Mouse (Mus musculus) cerebellum, adult 9-11 months (tissue): ENCODE results near the gene Ctbp2.
A peak's percentile ranks its signal among the peaks of the same experiment; 100 is the strongest.

ENCODE experiments used
- DNase-seq: peaks from one replicate; pipeline ENCODE4 v3.0.0; 2022

The Ctbp2 gene

DNA sequence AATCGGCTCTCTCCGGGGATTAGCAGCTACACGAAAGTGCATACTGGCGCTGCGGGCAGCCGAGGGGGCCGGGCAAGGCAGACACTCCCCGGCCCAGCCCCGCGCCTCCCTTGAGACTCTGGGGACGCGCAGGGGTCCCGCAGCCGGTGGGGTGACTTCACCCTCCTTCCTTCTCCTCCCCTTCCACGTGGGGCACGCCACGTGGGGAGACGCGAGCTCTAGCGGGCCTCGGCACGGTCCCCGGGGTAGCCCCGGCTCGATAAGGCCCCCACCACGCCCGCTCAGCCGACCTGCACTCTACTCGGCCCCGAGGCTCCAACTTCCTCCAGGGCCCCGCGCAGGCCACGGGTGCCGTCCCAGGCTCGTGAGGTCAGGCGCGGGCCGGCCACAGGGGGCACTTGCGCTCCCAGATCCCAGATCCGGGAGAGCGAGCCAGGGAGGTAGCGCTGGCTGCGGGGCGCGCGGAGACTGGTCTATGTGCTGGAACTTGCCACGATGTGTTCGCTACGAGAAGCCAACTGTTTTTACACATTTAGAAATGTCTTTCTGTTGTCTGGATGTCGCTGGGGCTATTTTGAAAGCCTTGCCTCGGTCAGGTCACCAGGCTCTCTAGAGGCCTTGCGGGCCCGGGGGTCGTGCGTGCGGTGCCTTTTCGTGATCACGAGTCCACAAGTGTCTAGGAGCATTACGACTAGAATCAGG, at the start of gene Ctbp2:
Gene Ctbp2 (minus strand): TSS at position 356 of the 702 bp plus-strand sequence.
- peak; percentile 85 for DNase-seq

DNA sequence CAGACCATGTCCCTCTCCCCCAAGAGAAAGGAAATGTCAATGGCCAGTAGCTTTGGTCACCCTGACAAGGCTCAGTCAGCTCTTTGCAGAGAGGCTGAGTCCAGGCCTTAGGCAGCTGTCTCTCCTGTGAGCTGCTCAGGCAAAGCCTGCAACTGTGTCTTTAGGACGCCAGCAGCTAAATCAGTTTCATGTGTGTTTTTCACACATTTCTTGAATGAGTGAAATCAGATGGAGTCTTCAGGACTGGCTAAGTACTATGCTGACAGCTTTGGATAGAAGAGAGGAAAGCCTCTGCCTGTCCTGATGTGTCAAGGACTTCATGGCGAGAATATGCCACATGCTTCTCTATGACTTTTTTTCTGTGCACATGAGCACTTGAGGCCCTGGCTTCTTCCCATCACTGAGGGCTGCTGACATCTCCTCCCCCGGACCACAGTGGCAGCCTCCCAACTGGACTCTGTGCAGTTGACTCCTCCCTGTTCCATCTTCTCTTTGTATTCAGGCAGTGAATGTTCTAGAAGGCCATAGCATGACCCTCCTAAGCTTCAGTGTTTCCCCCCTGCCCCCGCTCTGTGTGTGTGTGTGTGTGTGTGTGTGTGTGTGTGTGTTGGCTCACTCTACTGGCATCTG, 47.4 kb upstream of the Ctbp2 start:
- DNase-seq: no peak

DNA sequence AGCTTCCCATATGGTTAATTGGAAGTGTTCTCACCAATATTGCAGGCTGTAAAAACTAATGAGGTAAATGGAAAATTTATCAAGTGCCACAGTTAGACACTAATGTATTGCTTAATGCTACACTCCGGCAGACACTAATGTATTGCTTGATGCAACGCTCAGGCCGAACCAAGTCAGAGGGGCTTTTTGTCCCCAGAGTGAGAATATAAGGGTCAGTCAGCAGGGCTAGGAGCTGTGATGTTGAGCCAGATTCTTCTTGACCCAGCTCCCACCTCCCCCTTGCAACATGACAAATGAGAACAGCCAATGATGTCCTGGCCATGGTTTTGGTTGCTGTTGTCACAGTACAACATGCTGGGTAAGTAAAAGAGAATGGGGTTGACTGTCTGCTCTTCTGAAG, 44.8 kb upstream of the Ctbp2 start:
- DNase-seq: no peak

DNA sequence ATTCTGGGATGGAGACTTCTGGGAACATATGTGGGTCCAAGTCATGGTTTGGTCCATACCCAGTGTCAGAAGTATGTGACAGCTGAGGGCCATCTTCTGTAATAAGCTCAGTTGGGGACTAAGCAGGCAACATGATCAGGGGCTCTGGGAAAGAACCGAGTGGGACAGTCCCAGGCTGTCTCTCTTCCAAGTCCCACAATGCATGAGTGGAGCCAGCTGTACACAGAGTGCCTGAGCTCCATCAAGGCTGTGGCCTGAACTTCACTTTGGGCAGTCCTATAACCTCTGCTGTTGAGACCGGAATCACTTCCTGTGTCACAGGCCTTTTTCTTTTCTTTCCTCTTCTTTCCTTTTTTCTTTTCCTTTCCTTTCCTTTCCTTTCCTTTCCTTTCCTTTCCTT, 43.7 kb upstream of the Ctbp2 start:
- DNase-seq: no peak

DNA sequence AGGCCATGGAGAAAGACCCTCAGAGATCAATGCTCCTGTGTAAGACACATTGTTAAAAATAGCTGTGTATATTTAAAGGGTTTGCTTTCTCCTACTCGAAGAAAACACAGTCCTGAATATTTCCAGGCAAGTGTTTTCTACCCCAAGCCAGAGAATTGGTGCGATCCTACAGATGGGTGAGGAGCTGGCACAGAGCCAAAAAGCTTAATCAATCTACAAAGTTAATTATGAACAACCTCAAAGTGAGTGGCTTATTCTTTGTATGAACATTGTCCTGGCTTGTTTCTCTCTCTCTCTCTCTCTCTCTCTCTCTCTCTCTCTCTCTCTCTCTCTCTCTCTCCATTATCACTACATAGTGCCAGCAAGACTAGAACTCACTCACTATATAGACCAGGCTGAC, 40.6 kb upstream of the Ctbp2 start:
- DNase-seq: no peak

DNA sequence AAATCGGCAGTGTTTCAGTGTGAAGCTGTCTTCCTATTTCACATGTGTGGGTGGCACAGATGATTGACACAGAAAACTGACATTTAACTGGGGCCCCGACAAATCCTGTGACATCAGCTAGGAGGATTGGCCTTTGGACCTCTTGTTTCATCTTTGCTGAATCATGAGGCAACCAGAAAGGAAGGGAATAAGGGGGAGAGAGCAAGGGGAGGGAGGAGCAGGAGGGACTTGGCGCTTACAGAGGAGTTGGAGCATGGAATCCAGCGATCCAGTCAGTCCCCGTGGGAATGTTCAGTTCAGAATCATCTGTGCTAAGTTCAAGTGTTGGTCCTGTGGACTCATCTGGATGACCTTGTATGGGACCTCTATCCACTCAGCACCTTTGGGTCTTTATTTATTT, 38.9 kb upstream of the Ctbp2 start:
- no peak for DNase-seq

DNA sequence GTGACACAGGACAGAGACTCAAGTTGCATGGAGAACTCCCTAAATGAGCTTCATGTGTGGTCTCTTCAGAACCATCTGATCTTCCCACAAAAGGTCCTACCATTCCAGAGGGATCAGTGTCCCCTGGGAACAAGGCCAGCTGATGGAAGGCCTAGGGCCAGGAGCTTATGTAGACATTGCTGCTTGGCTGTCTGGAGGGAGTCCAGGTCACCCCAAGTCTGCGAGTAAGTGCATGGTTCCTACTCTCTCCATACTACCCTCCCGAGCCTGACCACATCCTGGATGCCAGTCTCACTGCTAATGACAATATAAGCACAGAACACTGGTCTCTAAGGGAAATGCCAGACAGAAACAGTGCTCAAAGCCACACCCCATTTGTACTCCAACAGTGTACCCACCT, 38.0 kb upstream of the Ctbp2 start:
- DNase-seq: no peak

DNA sequence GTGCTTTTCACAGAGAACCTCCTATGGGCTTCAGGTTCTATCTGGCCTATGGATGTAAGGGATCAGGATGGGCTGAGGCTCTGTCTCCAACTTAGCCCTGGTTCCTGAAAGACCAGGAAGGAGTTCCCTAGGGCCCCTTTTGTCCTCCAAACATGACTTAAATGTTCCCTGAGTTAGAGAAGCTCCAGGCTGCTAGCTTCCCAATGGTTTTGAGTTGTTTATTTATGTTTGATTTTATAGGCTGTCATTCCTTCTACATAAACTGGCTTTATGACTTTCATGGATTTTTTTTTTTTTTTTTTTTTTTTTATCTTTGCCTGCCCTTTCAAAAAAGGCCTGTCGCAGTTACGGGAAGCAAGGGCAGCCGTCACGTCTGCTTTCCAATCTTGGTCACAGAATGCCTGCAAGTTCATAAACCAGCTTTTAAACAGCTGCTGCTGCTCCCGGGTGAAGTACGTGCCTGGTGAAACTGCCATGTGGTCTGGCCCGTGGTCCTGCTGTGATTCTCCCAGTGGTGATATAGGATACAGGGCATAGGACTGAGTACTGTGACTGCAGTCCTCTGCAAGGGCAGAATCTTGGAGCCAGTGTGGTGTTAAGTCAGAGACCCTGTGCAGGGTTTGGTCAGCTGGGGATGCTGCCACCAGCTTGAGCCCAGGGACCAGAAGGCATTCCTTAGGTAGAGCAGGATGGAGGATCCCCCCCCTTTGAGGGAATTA, 37.4 kb upstream of the Ctbp2 start:
- DNase-seq: no peak

DNA sequence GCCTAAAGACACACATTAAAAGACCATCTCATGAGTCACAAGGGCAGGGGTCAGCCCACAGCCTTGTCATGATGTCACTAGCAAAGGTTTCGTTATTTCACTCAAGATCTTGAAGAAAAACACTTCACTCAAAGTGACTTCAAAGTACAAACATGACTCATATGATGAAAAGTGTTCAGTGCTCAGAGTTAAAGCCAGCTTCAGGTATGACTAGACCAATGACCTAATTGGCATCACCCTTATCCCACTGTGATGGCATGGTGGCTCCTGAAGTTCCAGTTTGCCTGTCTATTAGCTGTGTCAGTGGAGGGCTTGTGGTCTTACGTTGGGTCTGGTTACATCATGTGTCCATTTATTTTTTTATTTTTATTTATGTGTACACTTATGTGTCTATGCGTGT, 35.4 kb upstream of the Ctbp2 start:
- DNase-seq: no peak

DNA sequence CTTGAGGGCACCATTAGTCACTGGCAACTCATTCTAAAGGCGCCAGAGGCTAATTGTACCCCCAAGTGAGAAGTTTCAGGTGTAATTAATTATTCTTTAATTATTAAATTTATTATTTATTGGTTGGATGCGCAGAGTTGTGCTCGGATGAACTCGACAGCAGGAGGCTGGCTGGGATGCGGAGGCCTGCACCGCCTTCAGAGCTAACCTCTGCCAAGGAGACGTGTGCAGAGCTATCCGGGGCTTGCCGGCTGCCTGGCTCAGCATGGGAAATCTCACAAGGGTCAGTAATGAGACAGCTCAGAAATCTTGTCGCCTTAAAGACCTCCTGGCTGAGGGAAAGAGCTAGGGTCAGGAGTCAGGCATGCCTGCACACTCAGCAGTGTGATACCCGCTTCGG, 31.5 kb upstream of the Ctbp2 start:
- DNase-seq: no peak

DNA sequence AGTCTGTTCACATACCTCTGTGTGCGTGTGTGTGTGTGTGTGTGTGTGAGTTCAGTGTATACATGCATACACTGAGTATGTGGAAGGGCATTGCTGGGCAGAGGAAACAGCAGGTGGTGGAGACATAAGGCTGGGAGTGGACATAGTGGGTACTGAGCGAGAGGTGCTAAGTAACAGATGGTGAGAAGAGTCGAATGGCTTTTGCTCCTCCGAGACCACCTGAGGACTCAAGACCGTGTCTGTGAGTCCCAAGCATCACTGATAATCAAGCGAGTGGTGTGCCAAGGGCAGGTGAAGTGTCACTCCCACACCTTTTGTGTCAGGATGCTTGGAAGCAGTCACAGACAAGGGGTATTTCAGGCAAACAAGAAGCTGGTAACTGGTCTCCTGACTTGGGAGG, 30.7 kb upstream of the Ctbp2 start:
- DNase-seq: peak; percentile 51

DNA sequence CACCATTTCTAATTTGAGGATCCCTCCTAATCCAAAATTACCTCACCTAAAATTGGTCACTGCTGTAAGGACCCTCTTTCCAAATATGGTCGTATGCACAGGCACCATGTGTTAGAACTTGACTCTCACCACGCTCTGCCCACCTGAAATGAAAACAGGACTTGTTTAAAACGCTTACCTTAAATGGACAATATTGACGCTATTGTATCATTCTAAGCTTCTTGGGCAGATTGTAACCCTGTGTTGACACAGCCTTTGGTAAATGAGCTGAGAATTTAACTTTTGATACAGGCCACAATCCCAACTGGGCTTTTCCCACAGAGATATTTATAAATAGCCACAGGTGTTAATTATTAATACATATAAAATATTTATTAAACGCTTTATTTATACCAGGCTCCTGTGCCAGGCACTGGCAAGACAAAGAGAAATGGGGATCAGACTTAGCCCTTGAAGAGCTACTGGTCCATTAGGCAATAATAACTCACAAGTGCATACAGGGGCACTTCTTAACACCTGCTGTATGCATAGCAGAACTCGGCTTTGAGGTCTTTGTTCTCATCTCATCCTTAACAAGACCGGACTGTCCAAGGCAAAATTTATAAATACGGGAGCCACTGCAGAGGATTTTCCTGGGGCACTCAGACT, 15.7 kb upstream of the Ctbp2 start:
- DNase-seq: no peak

DNA sequence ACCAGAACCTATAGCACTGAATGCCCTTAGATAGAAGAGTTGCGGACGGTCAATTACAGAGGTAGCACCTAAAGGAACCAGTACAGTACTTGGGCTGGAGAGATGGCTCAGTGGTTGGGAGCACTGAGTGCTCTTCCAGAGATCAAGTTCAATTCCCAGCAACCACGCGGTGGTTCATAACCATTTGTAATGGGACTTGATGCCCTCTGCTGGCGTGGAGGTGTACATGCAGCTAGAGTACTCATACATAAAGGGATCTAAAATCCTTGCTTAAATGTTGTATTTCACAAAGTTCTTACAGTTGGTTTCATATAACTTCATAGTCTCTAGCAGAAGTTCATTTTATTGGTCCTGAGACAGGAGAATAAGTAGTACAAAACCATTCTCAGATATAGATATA, 9.4 kb upstream of the Ctbp2 start:
- no peak for DNase-seq

DNA sequence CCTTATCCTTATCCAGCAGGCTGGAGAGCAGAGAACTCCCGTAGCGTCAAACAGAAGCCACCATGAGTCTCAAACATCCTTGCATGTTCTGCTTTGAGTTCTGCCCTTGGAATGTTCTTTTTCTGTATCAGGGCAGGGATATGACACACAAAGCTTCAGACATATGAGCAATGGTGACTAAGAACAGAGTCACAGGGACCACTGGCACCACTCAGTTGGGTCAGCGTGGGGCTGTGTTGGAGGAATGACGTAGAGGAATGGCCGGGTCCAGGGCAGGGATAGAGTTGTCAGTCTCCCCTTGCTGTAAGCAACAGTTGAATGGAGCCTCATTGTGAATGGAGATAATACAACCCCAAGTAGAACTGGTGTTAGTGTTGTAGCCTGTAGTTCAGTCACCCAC, 8.5 kb upstream of the Ctbp2 start:
- no peak for DNase-seq

DNA sequence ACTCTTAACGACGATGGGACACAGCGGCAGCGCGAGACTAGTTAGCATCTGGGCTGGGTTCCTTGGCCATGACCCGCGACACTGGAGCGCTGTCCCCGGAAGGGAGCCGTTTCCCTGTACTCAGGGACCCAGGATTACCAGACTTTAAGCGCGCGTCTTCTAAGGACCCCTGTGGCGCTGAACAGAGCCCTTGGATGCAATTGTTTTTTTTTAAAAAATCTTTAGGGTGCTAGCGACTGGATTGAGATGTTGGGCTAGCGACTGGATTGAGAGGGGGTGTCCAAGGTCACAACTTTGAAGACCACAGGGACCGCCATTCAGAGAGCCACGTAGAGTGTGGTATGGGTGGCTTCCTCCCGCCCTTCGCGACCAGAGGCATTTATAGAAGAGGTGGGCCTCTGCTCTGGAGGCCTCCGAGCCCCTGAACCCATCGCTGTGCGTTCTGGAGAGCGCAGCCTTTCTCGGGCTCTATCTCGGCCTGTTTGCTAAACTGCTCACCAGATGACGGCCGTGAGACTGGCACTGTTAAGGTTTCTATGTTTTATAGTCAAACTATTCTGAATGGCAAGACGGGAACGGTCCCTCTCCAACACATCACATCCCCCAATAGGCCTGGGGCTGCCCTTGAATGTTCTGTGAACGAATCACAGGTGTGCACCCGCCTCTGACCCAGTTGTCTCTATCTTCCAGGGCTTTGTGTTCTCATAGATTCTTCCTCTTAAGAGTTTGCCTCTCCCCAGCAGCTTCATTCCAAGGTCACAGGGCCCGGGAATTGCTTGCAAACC, 739 bp upstream of the Ctbp2 start:
- peak; percentile 58 for DNase-seq

DNA sequence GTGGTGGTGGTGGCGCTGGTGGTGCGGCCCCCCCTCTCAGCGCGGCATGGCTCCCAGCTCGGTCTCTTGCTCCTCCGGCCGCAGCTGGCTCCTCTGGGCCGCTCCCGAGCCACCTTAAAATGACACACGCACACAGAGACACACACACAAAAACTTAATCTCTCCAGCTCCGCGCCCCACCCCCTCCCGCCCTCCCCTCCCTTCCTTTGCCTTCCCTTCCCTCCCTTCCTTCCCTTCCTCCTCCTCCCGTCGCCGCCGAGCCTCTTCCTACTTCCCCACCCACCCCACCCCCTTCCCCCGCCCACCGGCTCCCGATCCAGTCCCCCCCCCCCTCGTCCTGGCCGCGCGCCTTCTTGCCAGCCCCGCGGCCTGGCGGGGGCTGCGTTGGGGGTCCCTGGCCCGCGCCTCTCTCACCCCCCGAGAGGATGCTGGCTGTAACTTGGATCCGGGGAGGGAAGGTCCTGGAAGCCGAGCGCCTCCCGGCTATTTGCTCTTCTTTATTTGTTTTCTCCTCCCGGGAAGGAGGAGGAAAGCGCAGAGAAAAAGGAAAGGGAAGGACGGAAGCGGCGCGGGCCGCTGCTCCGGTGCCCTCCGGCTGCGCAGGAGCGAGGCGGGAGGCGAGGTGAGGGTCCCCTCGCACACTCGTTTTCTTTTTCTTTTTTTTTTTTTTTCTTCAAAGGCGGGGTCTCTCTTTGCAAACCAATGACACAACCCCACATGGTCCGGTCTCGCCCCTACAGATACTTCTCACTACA, 733 bp downstream of the Ctbp2 start, which contains the start of gene Fgfr2:
Gene Fgfr2 (minus strand): TSS at position 107 of the 755 bp plus-strand sequence.
- peak; percentile 73 for DNase-seq

DNA sequence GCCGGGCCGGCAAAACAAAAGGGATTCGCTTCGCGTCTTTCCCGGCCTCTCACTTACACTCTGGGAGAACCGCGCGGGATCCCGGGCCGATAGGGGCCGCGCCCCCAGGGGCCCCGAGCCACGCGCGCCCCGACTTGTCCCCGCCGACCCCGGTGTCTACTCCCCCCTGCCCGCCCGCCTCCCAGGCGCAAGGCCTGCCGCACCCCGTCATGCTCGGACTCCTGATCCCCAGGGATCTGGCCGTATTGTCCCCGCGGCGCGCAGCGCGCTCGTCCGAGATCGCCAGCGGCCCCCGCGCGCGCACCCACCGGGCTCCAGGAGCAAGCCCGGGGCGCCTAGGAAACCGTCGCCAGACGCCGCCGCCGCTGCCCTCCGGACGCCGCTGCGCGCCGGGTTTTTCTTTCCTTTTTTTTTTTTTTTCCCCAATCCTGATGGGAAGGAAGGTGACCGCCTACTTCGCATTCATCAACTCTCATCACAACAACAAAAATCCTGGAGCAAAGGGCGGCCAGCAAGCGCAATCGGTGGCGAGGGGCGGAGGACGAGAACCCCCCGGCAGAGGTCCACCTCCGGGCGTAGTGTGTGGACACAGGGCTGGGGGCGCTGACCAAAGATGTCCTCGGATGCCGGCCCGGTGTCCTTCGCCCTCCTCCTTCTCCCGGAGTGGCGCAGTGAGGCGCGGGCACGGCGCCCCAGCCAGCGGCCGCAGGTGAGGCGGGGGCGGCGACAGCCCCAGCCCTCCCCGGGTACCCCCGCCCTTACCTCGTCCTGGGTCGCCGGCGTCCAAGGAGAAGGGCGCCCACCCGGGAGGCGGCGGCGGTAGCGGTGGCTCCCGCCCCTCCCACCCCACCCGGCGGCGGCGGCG, 1.5 kb downstream of the Ctbp2 start:
- peak; percentile 77 for DNase-seq

DNA sequence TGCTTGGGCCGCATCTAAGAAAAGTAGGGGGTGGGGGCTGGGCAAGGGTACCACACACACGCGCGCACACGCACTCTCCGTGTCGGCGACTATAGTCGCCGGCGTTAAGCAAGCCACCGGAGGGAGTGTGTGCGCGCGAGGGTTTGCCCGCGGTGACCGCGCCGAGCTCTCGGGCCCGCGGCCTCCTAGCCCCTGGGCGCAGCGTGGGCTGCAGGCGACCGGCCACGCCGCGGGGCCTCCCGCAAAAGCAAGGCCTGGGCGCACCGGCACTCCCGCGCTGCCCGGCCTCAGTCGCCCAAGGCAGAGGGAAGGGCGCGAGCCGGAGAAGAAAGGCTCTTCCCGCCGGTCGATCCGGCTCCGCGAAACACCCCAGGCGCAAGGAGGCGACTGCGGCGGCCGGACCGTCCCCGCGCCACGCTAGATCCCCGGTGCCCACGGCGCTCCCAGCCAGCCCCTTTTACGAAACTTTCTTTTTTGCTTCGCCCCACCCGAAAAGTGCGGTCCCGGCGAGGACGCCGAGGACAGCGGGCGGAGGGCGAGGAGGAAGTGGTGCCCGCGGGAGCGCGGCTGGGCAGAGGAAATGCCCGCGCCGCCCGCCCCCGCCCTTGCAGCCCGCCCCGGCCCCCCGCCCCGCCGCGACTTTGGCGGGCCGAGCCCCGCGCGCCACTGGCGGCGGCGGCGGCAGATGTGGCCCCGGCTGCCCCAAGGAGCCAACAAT, 2.3 kb downstream of the Ctbp2 start:
- DNase-seq: peak; percentile 54

DNA sequence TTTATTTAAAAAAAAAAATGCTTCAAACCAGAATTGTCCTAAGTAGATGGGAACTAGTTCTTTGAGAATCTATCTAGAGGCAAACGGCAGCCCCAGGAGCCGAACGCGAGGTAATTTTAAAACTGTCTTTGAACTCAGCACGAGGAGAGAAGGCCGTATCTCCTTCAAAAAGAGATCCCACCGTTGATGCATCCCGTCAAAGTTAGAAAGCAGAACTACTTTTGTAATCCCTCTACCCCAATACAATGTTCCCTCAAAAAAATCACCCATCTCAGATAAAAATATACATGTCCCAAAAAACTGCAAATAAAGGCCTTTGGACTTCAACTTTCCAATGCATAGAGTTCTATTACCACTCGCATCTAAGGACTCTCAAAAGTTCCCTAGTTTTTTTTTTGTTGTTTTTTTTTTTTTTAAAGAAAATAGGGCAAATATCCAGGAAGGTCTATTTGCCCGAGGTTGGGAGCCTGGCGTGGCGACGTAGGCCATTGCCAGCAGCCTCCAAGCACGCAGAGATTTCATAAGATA, 3.0 kb downstream of the Ctbp2 start:
- DNase-seq: no peak

DNA sequence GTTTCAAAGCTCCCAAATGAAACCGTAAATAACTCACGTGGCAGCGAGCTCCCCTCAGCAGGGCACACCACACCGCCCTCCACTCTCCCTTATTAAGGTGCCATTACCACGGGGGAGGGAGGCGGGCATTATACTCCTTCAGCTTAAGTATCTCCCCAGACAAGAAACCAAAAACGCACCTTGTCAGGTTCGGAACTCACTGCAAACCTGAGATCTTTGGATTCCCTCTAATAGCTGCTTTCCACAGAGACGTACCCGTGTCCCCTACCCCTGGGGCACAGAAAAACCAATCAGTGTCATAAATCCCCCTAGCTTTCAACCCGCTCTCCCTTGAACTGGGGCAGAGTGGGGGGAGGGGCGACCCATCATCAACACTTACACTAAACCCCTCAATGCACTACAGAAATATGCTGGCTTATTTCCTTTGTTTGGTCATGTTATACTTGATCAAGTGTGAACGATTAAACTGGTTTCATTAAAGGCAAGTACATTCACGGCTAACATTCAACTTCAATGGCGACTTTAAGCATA, 3.9 kb downstream of the Ctbp2 start:
- no peak for DNase-seq
